Mouse (Mus musculus): Measurements from ENCODE around the gene Atp5b.

GRCm38 (mm10) chr10:128043041-128043835 lies 39.8 kb upstream of the Atp5b start:
- TF ChIP-seq CTCF (IDR thresholded peaks at IDR 0.05; ENCODE audit: low read depth) (no peak), EP300 (IDR thresholded peaks at IDR 0.05; ENCODE audit: low read depth) (no peak)
